Mouse (Mus musculus): ENCODE data around the gene Rnaseh1. TPM values are rescaled to one million over a fixed set of nuclear protein-coding genes. Genes with fewer than 3 reads are reported as not detected.

Rnaseh1 gene
- polyA plus RNA-seq, 1 experiment from 2014 or later = 33.7 TPM

Small RNAs within 50 kb of the gene (microRNA-seq; reads per million reads assigned to microRNA genes)
- not detected for gene Mir6937

Other genes with a start within 250 kb of the Rnaseh1 start
- gene Dcdc2c, start 97.2 kb upstream of the Rnaseh1 start, polyA plus RNA-seq (2016; fragmentation: Nextera tagmentation; extraction: Ambion mirVana) = 0.24 TPM in 1 of 2 replicates, not detected in the other
- not detected in 2 replicates for gene Allc, start 67.1 kb upstream of the Rnaseh1 start, polyA plus RNA-seq (2016; fragmentation: Nextera tagmentation; extraction: Ambion mirVana)
- not detected in 2 replicates for gene Colec11, start 26.2 kb upstream of the Rnaseh1 start, polyA plus RNA-seq (2016; fragmentation: Nextera tagmentation; extraction: Ambion mirVana)
- 752 and 847 TPM in 2 replicates for gene Rps7, start 13.6 kb upstream of the Rnaseh1 start, polyA plus RNA-seq (2016; fragmentation: Nextera tagmentation; extraction: Ambion mirVana)
- gene Adi1, start 25.6 kb downstream of the Rnaseh1 start, polyA plus RNA-seq (2016; fragmentation: Nextera tagmentation; extraction: Ambion mirVana) = 66.1 and 68.9 TPM in 2 replicates
- gene Trappc12, start 100.9 kb downstream of the Rnaseh1 start, polyA plus RNA-seq (2016; fragmentation: Nextera tagmentation; extraction: Ambion mirVana) = 42.1 and 43.0 TPM in 2 replicates
- gene Eipr1, start 102.2 kb downstream of the Rnaseh1 start, polyA plus RNA-seq (2016; fragmentation: Nextera tagmentation; extraction: Ambion mirVana) = 33.7 and 35.5 TPM in 2 replicates

Data from limb, embryonic 12.5 days (tissue).